Mouse (Mus musculus): ENCODE measurements around the gene Mrap2. TPM values are rescaled to one million over a fixed set of nuclear protein-coding genes. Genes with fewer than 3 reads are reported as not detected.

The Mrap2 gene
- 2.3 and 4.2 TPM in 2 replicates for polyA plus RNA-seq (2021; fragmentation: Nextera tagmentation)
- long read RNA-seq, experiment 1, transcript Mrap2-203 (5 exons, 2,039 nt) = major isoform, 12 of 32 reads
- long read RNA-seq, experiment 1, transcript Mrap2-201 (4 exons, 1,931 nt) = minor isoform, 11 of 32 reads
- long read RNA-seq, experiment 1, partial matches to known transcripts = 3 of 32 reads
- long read RNA-seq, experiment 1, other reads (novel, unspliced or antisense) = 5 of 32 reads
- long read RNA-seq, experiment 2, transcript Mrap2-203 (5 exons, 2,039 nt) = major isoform, 5 of 8 reads
- long read RNA-seq, experiment 2, partial matches to known transcripts = 0 of 8 reads
- long read RNA-seq, experiment 2, other reads (novel, unspliced or antisense) = 2 of 8 reads

GRCm38 (mm10) chr9:87144106-87144505 lies at the start of gene Mrap2:
TSS of gene Mrap2 (plus strand) at chr9:87144306.

Other genes with a start within 250 kb of the Mrap2 start
- 19.7 and 20.6 TPM in 2 replicates for gene Ripply2, start 128.8 kb upstream of the Mrap2 start, polyA plus RNA-seq (2021; fragmentation: Nextera tagmentation)
- gene Cyb5r4, start 122.3 kb upstream of the Mrap2 start, polyA plus RNA-seq (2021; fragmentation: Nextera tagmentation) = 31.0 and 45.9 TPM in 2 replicates
- 1.2 TPM in 2 replicates for gene Cep162, start 111.2 kb downstream of the Mrap2 start, polyA plus RNA-seq (2021; fragmentation: Nextera tagmentation)

All from left cerebral cortex, adult 6 months (tissue).